Mouse (Mus musculus) midbrain, embryonic 14.5 days (tissue): Measurements from ENCODE around the gene Abcc12. TPM values are rescaled to one million over a fixed set of nuclear protein-coding genes. Genes with fewer than 3 reads are reported as not detected.
A peak's percentile ranks its signal among the peaks of the same experiment; 100 is the strongest.

Source experiments
- ATAC-seq: fragments of 200-750 bp; cut with Nextera tagmentation; 2 replicates; pipeline ENCODE4 v1.8.0; 2017; ENCODE audit warnings: moderate number of reproducible peaks, moderate library complexity; ENCODE audit not compliant: low FRiP score, low TSS enrichment
- DNase-seq: peaks from one replicate; pipeline ENCODE4 v3.0.0-alpha.2; 2015
- H3K27ac ChIP-seq: fragments of 300-500 bp; sonication (generic); replicated peaks from 2 replicates; pipeline ENCODE4 v1.5.1; 2014; ENCODE audit warnings: mild to moderate bottlenecking, low read depth, low read length, moderate library complexity
- H3K27me3 ChIP-seq: fragments of 300-500 bp; sonication (generic); 2 replicates; pipeline ENCODE4 v1.6.1; 2014; ENCODE audit warnings: low read length, control low read depth, mixed read lengths; ENCODE audit not compliant: control insufficient read depth, insufficient read depth
- H3K36me3 ChIP-seq: fragments of 300-500 bp; sonication (generic); 2 replicates; pipeline ENCODE4 v1.6.1; 2014; ENCODE audit warnings: low read length, control low read depth; ENCODE audit not compliant: control insufficient read depth, insufficient read depth
- H3K4me1 ChIP-seq: fragments of 300-500 bp; sonication (generic); 2 replicates; pipeline ENCODE4 v1.6.1; 2014; ENCODE audit warnings: mild to moderate bottlenecking, antibody characterized with exemption, low read length, control low read depth; ENCODE audit not compliant: control insufficient read depth, insufficient read depth
- H3K4me2 ChIP-seq: fragments of 300-500 bp; sonication (generic); 2 replicates; pipeline ENCODE4 v1.6.1; 2014; ENCODE audit warnings: mild to moderate bottlenecking, low read length, moderate library complexity
- H3K4me3 ChIP-seq: fragments of 300-500 bp; sonication (generic); replicated peaks from 2 replicates; pipeline ENCODE4 v1.5.1; 2014; ENCODE audit warnings: low read depth, low read length
- H3K9ac ChIP-seq: fragments of 300-500 bp; sonication (generic); replicated peaks from 2 replicates; pipeline ENCODE4 v1.6.1; 2014; ENCODE audit warnings: mild to moderate bottlenecking, low read length, moderate library complexity
- H3K9me3 ChIP-seq: fragments of 300-500 bp; sonication (generic); 2 replicates; pipeline ENCODE4 v1.6.1; 2016; ENCODE audit warnings: low read length, control low read depth, mixed read lengths; ENCODE audit not compliant: control insufficient read depth
- WGBS: fragments of 180-500 bp; shearing (Covaris S2); extraction: QIAGEN DNeasy Blood & Tissue Kit; methylation state at CpG from one replicate; pipeline ENCODE4 v1.1.7; 2014; 5-methylcytosine and 5-hydroxymethylcytosine counted together
- polyA plus RNA-seq: library from polyadenylated mRNA; unstranded; fragments of >200 nt; fragmentation: Nextera tagmentation; extraction: Ambion mirVana; gene quantifications from 2 replicates; pipeline ENCODE4 v1.2.1, GENCODE M21; 2014

Abcc12 gene
- polyA plus RNA-seq, 1 experiment from 2014 or later = 0.18 TPM

DNA sequence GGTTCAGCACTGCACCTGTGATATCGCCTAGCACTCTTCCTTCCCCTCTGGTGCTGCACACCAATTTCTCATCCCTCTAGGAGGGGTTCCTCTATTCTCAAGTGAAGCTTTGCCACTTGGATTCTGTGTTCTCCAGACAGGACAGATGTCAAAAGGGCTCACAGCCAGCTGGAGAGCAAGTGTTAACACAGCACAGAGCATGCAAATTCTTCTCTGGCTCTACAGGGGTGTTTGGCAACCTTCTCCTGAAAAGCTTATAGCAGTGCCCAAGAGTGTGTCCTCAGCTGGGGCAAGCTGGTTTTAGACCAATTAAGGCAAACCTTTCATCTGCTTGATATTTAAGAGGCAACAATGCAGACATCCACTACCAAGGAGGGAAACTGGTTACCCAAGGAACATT is 66.3 kb downstream of the Abcc12 start:
- DNase-seq (peak; percentile 4), ATAC-seq (no peak)
- H3K36me3 ChIP-seq = no peaks in the 10 kb centered on the region
- H3K4me2 ChIP-seq = no peak overlapping the region
- H3K4me1 ChIP-seq = no peaks in the 10 kb centered on the region
- no peak overlapping the region for H3K9ac ChIP-seq
- WGBS = 90% methylated on average over 1 of the region's 1 CpGs
- no peaks in the 10 kb centered on the region for H3K9me3 ChIP-seq
- H3K27me3 ChIP-seq = no peaks in the 10 kb centered on the region
- H3K4me3 ChIP-seq = no peak overlapping the region
- no peak overlapping the region for H3K27ac ChIP-seq

DNA sequence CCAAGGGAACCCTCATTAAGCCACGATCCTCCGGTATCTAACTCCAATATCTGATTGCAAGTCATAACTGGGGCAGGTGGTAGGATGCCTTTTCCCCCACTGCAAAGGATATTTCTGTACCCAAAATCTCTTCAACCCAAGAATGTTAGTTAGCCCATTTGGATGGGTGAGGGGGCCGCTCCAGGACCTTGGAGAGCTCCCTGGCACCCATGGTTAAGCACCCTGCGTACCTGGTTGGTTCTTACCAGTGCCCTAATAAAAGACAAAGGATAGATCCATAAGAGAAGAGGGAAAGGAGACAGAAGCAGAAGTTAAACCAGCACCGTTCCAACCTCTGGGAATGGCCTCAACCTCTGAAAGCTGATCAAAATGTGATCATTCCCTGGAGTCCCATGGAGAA is 67.6 kb downstream of the Abcc12 start:
- no peak for ATAC-seq
- Histone ChIP-seq H3K9me3 (no peaks in the 10 kb centered on the region), H3K4me1 (no peaks in the 10 kb centered on the region), H3K27me3 (no peaks in the 10 kb centered on the region), H3K9ac (no peak overlapping the region), H3K27ac (no peak overlapping the region), H3K4me2 (no peak overlapping the region), H3K4me3 (no peak overlapping the region), H3K36me3 (no peaks in the 10 kb centered on the region)
- no peak for DNase-seq
- 75% methylated on average over 5 of the region's 5 CpGs for WGBS

DNA sequence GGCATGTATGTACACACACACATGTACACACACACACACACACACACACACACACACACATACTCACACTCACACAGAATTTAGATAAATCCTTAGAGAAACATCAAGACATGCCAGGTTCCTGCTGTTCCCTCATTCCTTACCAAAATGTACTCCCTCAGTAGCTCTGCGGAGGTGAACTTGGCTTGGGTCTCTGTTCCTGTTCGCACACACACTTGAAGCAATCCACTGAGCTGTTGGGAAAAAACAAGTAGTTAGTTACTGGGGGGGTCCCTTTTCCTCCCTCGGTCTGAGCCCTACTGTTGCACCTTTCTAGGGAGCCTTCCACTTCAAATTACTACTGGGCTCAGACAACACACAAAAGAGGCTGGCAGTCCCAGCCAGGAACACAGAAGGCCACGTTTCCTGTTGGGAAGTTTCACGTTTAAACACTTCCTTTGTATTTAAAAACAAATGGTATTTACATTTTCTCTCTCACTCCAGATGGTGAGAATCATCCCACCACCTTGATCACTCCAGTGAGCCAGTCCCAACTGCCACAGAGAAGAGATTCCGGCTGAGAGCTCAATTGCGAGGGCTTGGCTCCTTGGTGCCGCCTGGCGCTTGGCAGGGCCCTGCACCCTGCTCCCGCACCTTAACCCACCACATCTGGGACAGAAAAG is 68.2 kb downstream of the Abcc12 start:
- WGBS = 75% methylated on average over 10 of the region's 10 CpGs
- DNase-seq (no peak), ATAC-seq (no peak)
- Histone ChIP-seq H3K4me2 (no peak overlapping the region), H3K9me3 (no peaks in the 10 kb centered on the region), H3K27me3 (no peaks in the 10 kb centered on the region), H3K36me3 (no peaks in the 10 kb centered on the region), H3K4me1 (no peaks in the 10 kb centered on the region), H3K4me3 (no peak overlapping the region), H3K27ac (no peak overlapping the region), H3K9ac (no peak overlapping the region)

DNA sequence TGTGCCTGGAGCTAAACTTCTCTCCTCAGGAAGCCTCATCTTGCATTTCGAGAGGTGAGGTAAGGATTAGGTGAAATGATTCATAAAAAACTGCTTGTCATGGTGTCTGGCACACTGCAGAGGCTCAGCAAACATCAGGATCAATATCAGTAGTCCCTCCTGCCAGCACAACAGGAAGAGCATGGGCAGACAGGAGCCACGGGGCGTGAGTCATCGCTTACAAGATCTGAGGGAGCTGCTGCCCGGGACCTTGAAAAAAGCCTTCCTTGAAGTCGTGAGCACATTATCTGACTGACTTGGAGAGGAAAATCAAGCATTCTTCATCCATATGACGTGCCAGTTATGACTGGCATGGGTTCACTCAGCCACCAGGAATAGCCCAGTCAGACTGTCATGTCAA is 79.1 kb downstream of the Abcc12 start:
- 84% methylated on average over 7 of the region's 7 CpGs for WGBS
- Histone ChIP-seq H3K9me3 (peaks cover 10% of the 10 kb centered on the region), H3K27me3 (no peaks in the 10 kb centered on the region), H3K9ac (no peak overlapping the region), H3K4me2 (no peak overlapping the region), H3K4me3 (no peak overlapping the region), H3K36me3 (no peaks in the 10 kb centered on the region), H3K27ac (no peak overlapping the region), H3K4me1 (no peaks in the 10 kb centered on the region)
- no peak for DNase-seq
- no peak for ATAC-seq

DNA sequence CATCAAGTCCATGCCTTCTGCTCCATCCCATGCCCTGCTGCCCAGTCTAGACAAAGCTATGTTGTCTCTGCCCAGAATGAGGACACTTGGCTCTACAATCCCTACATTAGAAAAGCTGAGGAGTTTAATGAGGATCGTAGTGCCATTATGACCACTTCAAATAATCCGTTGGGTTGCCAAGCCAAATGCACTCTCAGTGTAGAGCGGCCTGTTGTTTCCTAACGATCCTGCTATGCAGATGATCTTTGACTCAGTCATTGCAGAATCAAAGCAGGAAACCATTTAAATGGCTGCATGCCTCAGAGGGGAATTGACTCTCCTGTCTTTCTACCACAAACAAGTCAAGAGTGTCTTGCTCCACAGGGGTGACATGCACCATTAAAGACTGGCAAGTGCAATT is 85.4 kb downstream of the Abcc12 start:
- no peak overlapping the region for H3K4me2 ChIP-seq
- ATAC-seq (no peak), DNase-seq (no peak)
- H3K27me3 ChIP-seq = no peaks in the 10 kb centered on the region
- H3K9ac ChIP-seq = no peak overlapping the region
- H3K27ac ChIP-seq = no peak overlapping the region
- H3K4me3 ChIP-seq = no peak overlapping the region
- no peaks in the 10 kb centered on the region for H3K9me3 ChIP-seq
- no peaks in the 10 kb centered on the region for H3K4me1 ChIP-seq
- H3K36me3 ChIP-seq = no peaks in the 10 kb centered on the region
- WGBS = 92% methylated on average over 4 of the region's 4 CpGs

DNA sequence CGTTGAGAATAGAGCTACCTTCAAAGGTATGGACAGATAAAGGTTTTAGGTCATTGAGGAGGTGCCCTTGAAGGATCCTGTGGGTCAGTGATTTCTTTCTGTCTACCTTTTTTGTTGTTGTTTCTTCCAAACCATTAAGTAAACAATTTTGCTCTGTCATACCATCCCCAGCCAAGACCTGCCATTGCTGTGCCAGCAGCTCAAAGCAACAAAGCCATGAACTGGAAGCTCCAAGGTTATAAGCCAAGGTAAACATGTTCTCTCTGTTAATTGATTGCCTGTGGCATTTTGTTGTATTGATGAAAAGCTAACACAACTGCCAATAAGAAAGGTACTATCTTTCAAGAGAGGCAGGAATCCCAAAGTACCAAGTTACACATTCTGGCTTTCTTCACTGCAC is 86.6 kb downstream of the Abcc12 start:
- Histone ChIP-seq H3K27me3 (no peaks in the 10 kb centered on the region), H3K9me3 (no peaks in the 10 kb centered on the region), H3K4me1 (no peaks in the 10 kb centered on the region), H3K4me3 (no peak overlapping the region), H3K27ac (no peak overlapping the region), H3K36me3 (no peaks in the 10 kb centered on the region), H3K9ac (no peak overlapping the region), H3K4me2 (no peak overlapping the region)
- DNase-seq = no peak
- WGBS = 50% methylated on average over 1 of the region's 1 CpGs
- no peak for ATAC-seq

DNA sequence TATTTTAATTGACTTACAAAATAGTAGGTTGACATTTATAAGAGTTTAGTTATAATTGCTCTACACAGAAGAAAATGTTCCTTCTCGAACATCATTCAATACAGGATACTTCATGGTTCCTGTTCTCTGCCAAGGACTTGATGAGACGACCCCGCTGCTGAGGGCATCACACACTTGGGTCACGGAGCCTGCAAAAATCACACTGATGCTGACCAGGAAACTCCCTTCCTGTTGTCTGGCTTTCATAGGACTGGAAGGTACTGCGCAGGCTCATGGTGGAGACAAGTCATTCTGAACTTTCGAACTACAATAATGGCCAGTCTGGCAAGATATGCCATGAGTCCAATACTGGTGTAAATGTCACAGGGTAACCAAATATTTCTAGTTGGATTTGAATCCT is 95.1 kb downstream of the Abcc12 start:
- Histone ChIP-seq H3K27me3 (no peaks in the 10 kb centered on the region), H3K27ac (no peak overlapping the region), H3K4me2 (no peak overlapping the region), H3K9me3 (no peaks in the 10 kb centered on the region), H3K4me3 (no peak overlapping the region), H3K36me3 (no peaks in the 10 kb centered on the region), H3K4me1 (no peaks in the 10 kb centered on the region), H3K9ac (no peak overlapping the region)
- ATAC-seq = no peak
- WGBS = 97% methylated on average over 6 of the region's 6 CpGs
- no peak for DNase-seq

DNA sequence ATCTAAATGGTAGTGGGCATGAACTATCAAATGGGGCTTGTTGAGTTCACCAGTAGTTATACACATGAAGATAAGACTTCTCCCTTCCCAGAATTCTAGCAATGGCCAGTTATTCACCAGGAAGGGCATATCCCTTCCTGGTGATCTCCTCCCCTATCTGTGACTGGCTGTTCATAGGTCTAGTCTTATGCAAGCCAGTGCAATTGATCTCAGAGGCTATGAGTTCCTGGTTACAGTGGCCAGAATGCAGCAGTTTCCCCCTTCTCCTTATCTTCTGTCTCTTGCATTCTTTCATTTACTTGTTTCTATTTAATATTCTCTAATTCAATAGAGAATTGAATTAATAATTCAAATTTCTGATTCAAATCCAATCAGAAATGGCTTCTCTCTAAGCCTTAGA is 96.2 kb downstream of the Abcc12 start:
- Histone ChIP-seq H3K9me3 (no peaks in the 10 kb centered on the region), H3K27ac (no peak overlapping the region), H3K27me3 (no peaks in the 10 kb centered on the region), H3K4me1 (no peaks in the 10 kb centered on the region), H3K36me3 (no peaks in the 10 kb centered on the region), H3K4me2 (no peak overlapping the region), H3K9ac (no peak overlapping the region), H3K4me3 (no peak overlapping the region)
- DNase-seq (no peak), ATAC-seq (no peak)

DNA sequence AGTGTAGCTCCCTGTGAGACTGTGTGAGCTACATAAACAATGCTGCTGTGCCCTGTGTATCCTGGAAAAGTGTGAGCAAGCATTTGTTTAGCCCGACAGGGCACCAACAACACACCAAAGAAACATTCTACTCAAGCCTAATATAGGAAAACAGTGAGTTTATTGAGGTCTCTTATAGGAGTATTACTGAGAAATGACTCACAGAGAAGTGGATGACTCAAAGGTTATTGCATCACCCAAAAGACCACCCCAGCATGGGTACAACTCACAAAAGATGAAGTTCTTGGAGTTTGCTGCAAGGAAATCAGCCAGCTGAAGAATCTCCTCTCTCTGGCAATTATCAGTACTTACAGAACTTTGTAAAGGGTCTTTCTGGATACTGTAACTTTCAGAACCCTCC is 98.4 kb downstream of the Abcc12 start:
- no peak overlapping the region for H3K27ac ChIP-seq
- H3K4me1 ChIP-seq = no peaks in the 10 kb centered on the region
- H3K9ac ChIP-seq = no peak overlapping the region
- no peaks in the 10 kb centered on the region for H3K27me3 ChIP-seq
- no peaks in the 10 kb centered on the region for H3K36me3 ChIP-seq
- DNase-seq = no peak
- WGBS = 91% methylated on average over 1 of the region's 1 CpGs
- no peak for ATAC-seq
- H3K4me3 ChIP-seq = no peak overlapping the region
- no peak overlapping the region for H3K4me2 ChIP-seq
- H3K9me3 ChIP-seq = no peaks in the 10 kb centered on the region
